ENCODE assay signal across 8 mouse cellular contexts in the genomic region with DNA sequence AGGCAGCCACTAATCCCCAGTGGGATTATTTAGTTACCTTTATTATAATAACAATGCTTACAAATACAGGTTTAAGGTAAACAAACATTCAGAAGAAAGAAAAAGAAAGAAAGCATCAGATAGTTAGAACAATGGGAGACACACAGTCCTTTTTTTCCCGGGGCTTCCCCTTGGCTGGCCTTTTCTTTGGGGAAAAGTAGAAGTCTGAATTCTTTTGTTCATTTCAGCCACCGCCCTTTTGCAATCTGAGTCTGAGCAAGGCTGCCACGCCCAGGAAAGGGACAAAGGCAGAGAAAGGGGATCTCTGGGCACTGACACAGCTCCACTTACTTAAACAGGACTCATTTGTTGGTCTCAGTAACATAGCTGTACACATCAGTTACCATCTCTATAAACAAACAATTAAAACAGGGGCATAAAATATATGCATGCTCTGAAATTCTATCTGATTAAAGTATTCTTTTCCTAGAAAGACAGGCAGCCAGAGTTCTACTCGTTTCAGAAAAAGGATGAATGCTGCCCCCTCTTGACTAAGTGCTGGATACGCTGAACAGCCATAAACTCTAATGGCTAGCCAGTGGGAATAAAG.
A peak's percentile ranks its signal among the peaks of the same experiment; 100 is the strongest.
DNase-seq lines count a peak whose midpoint lies in the region; ATAC-seq and TF ChIP-seq lines count a peak whose summit lies in the region.

No protein-coding gene starts in this region.

- H3K27ac ChIP-seq in forebrain, postnatal 0 days (ENCODE audit: low read depth, low read length): peak overlapping the region; percentile 84
- H3K27ac ChIP-seq in hindbrain, embryonic 15.5 days (replicated peaks): peak overlapping the region; percentile 76
- peak overlapping the region; percentile 84 for H3K27ac ChIP-seq in midbrain, embryonic 13.5 days

- H3K4me1 ChIP-seq in forebrain, postnatal 0 days (ENCODE audit: insufficient read depth): peaks cover 10% of the 10 kb centered on the region; the same call in 1 of the 2 replicates
- peaks cover 24% of the 10 kb centered on the region for H3K4me1 ChIP-seq in hindbrain, embryonic 15.5 days (replicated peaks)
- peaks cover 30% of the 10 kb centered on the region for H3K4me1 ChIP-seq in midbrain, embryonic 13.5 days (replicated peaks)

- DNase-seq in MN1 (ENCODE audit: low spot score): peak; percentile 79
- DNase-seq in cerebellum, adult 18-20 months: peak; percentile 44 to 57
- DNase-seq in forebrain, postnatal 0 days: peak; percentile 88
- peak; percentile 36 to 51 for DNase-seq in left cerebral cortex, adult 18-20 months (ENCODE audit: low spot score in 2 of 2)
- DNase-seq in yolk sac, embryonic 10.5 days (ENCODE audit: low spot score): peak; percentile 33

- 3% methylated on average over 5 of the region's 5 CpGs for WGBS in forebrain, postnatal 0 days
- 2% methylated on average over 5 of the region's 5 CpGs for WGBS in hindbrain, embryonic 15.5 days
- WGBS in midbrain, embryonic 13.5 days: 2% methylated on average over 5 of the region's 5 CpGs

- H3K4me2 ChIP-seq in forebrain, postnatal 0 days (ENCODE audit: low read depth): peak overlapping the region; percentile 10; the same call in 1 of the 2 replicates
- H3K4me2 ChIP-seq in hindbrain, embryonic 15.5 days: peak overlapping the region; percentile 38
- H3K4me2 ChIP-seq in midbrain, embryonic 13.5 days (replicated peaks): peak overlapping the region; percentile 26

- H3K36me3 ChIP-seq in forebrain, postnatal 0 days (ENCODE audit: insufficient read depth): no peaks in the 10 kb centered on the region
- no peaks in the 10 kb centered on the region for H3K36me3 ChIP-seq in hindbrain, embryonic 15.5 days
- H3K36me3 ChIP-seq in midbrain, embryonic 13.5 days: no peaks in the 10 kb centered on the region

- no peaks in the 10 kb centered on the region for H3K9me3 ChIP-seq in forebrain, postnatal 0 days (ENCODE audit: low read length)
- H3K9me3 ChIP-seq in hindbrain, embryonic 15.5 days: no peaks in the 10 kb centered on the region
- no peaks in the 10 kb centered on the region for H3K9me3 ChIP-seq in midbrain, embryonic 13.5 days

- TF ChIP-seq CTCF in forebrain, postnatal 0 days (IDR thresholded peaks at IDR 0.05; ENCODE audit: low read depth): peak; percentile 80

- peak; percentile 93 for ATAC-seq in forebrain, postnatal 0 days
- ATAC-seq in hindbrain, embryonic 15.5 days (ENCODE audit: low FRiP score, low read depth): peak; percentile 85
- ATAC-seq in midbrain, embryonic 13.5 days: peak; percentile 81
- ATAC-seq in CD4-positive, CD25-positive, alpha-beta regulatory T cell, adult 4 months: no peak

- peak overlapping the region; percentile 43 for H3K9ac ChIP-seq in forebrain, postnatal 0 days
- H3K9ac ChIP-seq in hindbrain, embryonic 15.5 days: peak overlapping the region; percentile 29; the same call in 1 of the 2 replicates
- no peak overlapping the region for H3K9ac ChIP-seq in midbrain, embryonic 13.5 days (replicated peaks)

- H3K4me3 ChIP-seq in forebrain, postnatal 0 days (ENCODE audit: low read depth, low read length): no peak overlapping the region
- H3K4me3 ChIP-seq in hindbrain, embryonic 15.5 days: no peak overlapping the region
- no peak overlapping the region for H3K4me3 ChIP-seq in midbrain, embryonic 13.5 days (replicated peaks)

- H3K27me3 ChIP-seq in forebrain, postnatal 0 days (ENCODE audit: insufficient read depth, low read length): no peaks in the 10 kb centered on the region
- no peaks in the 10 kb centered on the region for H3K27me3 ChIP-seq in hindbrain, embryonic 15.5 days
- H3K27me3 ChIP-seq in midbrain, embryonic 13.5 days: no peaks in the 10 kb centered on the region

Comparison
In these comparisons a context has a peak if more than half of its experiments do, and no peak if none do; other contexts are left out.
1. DNase-seq: peak in every context shown above with its lines; median percentile 88 in forebrain, postnatal 0 days; 79 in MN1; 50 in cerebellum, adult 18-20 months; 44 in left cerebral cortex, adult 18-20 months; 33 in yolk sac, embryonic 10.5 days.